Mouse (Mus musculus) neural tube, embryonic 15.5 days (tissue): Measurements from ENCODE around the gene Ccn5. TPM values are rescaled to one million over a fixed set of nuclear protein-coding genes. Genes with fewer than 3 reads are reported as not detected.

ENCODE experiments used
- polyA plus RNA-seq: library from polyadenylated mRNA; unstranded; fragments of >200 nt; fragmentation: Nextera tagmentation; extraction: Ambion mirVana; gene quantifications from 2 replicates; pipeline ENCODE4 v1.2.1, GENCODE M21; 2015

Gene Ccn5
- polyA plus RNA-seq, 1 experiment from 2014 or later, result 0.31 TPM

Other genes starting within 250 kb of the Ccn5 start
- 37.5 and 39.1 TPM in 2 replicates for gene Ttpal, start 218.5 kb upstream of the Ccn5 start, polyA plus RNA-seq
- gene Serinc3, start 175.7 kb upstream of the Ccn5 start, polyA plus RNA-seq, result 33.6 and 41.2 TPM in 2 replicates
- gene Pkig, start 162.5 kb upstream of the Ccn5 start, polyA plus RNA-seq, result 107 and 110 TPM in 2 replicates
- gene Ada, start 70.6 kb upstream of the Ccn5 start, polyA plus RNA-seq, result 4.2 and 10.1 TPM in 2 replicates
- 0.24 TPM in 1 of 2 replicates, not detected in the other for gene Kcnk15, start 32.8 kb downstream of the Ccn5 start, polyA plus RNA-seq
- gene Rims4, start 97.8 kb downstream of the Ccn5 start, polyA plus RNA-seq, result 13.0 and 17.8 TPM in 2 replicates
- 487 and 519 TPM in 2 replicates for gene Ywhab, start 174.1 kb downstream of the Ccn5 start, polyA plus RNA-seq
- gene Pabpc1l, start 204.6 kb downstream of the Ccn5 start, polyA plus RNA-seq, result 1.1 and 1.7 TPM in 2 replicates
- 15.4 and 19.0 TPM in 2 replicates for gene Stk4, start 249.5 kb downstream of the Ccn5 start, polyA plus RNA-seq